ENCODE assay signal across 8 mouse cellular contexts in the genomic region with DNA sequence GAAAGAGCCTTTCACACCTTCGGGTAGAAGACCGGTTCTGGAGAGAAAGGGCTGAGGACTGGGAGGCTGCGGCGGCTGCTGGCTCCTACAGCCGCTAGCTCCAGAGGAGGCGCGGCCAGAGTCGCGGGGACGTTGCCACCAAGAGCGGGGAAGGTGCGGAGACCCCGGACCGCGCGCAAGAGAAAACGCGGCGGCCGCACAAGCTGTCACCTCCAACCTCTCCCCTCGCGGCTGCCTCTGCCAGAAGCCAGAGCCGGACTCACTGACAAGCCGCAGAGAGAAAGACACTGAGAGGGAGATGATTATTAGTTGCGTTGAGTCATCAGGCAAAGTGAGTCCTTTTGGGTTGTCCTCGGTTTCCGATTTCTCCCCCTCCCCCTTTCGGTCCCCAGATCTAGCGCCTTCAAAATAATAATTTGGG. TPM values are rescaled to one million over a fixed set of nuclear protein-coding genes. Genes with fewer than 3 reads are reported as not detected.
A peak's percentile ranks its signal among the peaks of the same experiment; 100 is the strongest.
DNase-seq lines count a peak whose midpoint lies in the region; ATAC-seq and TF ChIP-seq lines count a peak whose summit lies in the region.

No protein-coding gene starts in this region.

- peak overlapping the region; percentile 96 for H3K4me2 ChIP-seq in lung, embryonic 14.5 days
- H3K4me2 ChIP-seq in hindbrain, embryonic 13.5 days = peak overlapping the region; percentile 97

- DNase-seq in lung, embryonic 14.5 days = peak; percentile 34
- no peak for DNase-seq in lung, postnatal 10 days
- no peak for DNase-seq in urinary bladder, postnatal 14 days (ENCODE audit: low spot score)
- DNase-seq in c-Kit-positive CD71-positive TER-119-positive erythroid progenitor cells, embryonic 14.5 days (ENCODE audit: low spot score) = no peak
- no peak for DNase-seq in ovary, postnatal 14 days (ENCODE audit: low spot score)

- H3K27me3 ChIP-seq in lung, embryonic 14.5 days (ENCODE audit: insufficient read depth, low read length) = peaks cover 48% of the 10 kb centered on the region
- H3K27me3 ChIP-seq in hindbrain, embryonic 13.5 days = peaks cover 61% of the 10 kb centered on the region

- H3K4me1 ChIP-seq in lung, embryonic 14.5 days (ENCODE audit: insufficient read depth) = peaks cover 3% of the 10 kb centered on the region; the same call in 1 of the 2 replicates
- peaks cover 7% of the 10 kb centered on the region for H3K4me1 ChIP-seq in brown adipose tissue, adult 24 weeks (ENCODE audit: control insufficient read depth, insufficient read depth, insufficient read length, low read length)
- H3K4me1 ChIP-seq in hindbrain, embryonic 13.5 days (replicated peaks) = peaks cover 39% of the 10 kb centered on the region

- no peak for TF ChIP-seq CTCF in lung, embryonic 14.5 days (IDR thresholded peaks at IDR 0.05; ENCODE audit: low read depth)

- ATAC-seq in lung, embryonic 14.5 days (ENCODE audit: insufficient read depth) = no peak
- ATAC-seq in hindbrain, embryonic 13.5 days (ENCODE audit: low FRiP score) = peak; percentile 17; the same call in 1 of the 2 replicates

- H3K9me3 ChIP-seq in lung, embryonic 14.5 days (ENCODE audit: low read depth, low read length) = no peaks in the 10 kb centered on the region
- H3K9me3 ChIP-seq in hindbrain, embryonic 13.5 days = no peaks in the 10 kb centered on the region

- peak overlapping the region; percentile 71 for H3K4me3 ChIP-seq in lung, embryonic 14.5 days (ENCODE audit: low read depth, low read length)
- peak overlapping the region; percentile 56 for H3K4me3 ChIP-seq in brown adipose tissue, adult 24 weeks (ENCODE audit: insufficient read depth, low read depth, low read length)
- H3K4me3 ChIP-seq in hindbrain, embryonic 13.5 days = peak overlapping the region; percentile 72
- peak overlapping the region; percentile 13; the same call in 1 of the 2 replicates for H3K4me3 ChIP-seq in macrophage (ENCODE audit: inconsistent target)

- no peak overlapping the region for H3K27ac ChIP-seq in lung, embryonic 14.5 days (ENCODE audit: low read depth)
- no peak overlapping the region for H3K27ac ChIP-seq in brown adipose tissue, adult 24 weeks (replicated peaks; ENCODE audit: low read depth, low read length)
- H3K27ac ChIP-seq in hindbrain, embryonic 13.5 days = no peak overlapping the region
- H3K27ac ChIP-seq in macrophage = no peak overlapping the region

- WGBS in lung, embryonic 14.5 days = 3% methylated on average over 17 of the region's 29 CpGs
- WGBS in hindbrain, embryonic 13.5 days = under 1% methylated on average over 29 of the region's 29 CpGs
- 1% methylated on average over 29 of the region's 29 CpGs for WGBS in macrophage (ENCODE audit: missing documents)

- no peaks in the 10 kb centered on the region for H3K79me2 ChIP-seq in macrophage (ENCODE audit: inconsistent target)

- no peaks in the 10 kb centered on the region for H3K36me3 ChIP-seq in lung, embryonic 14.5 days (ENCODE audit: insufficient read depth)
- no peaks in the 10 kb centered on the region for H3K36me3 ChIP-seq in hindbrain, embryonic 13.5 days
- no peaks in the 10 kb centered on the region for H3K36me3 ChIP-seq in macrophage (ENCODE audit: inconsistent target)

- no peak overlapping the region for H3K9ac ChIP-seq in lung, embryonic 14.5 days
- peak overlapping the region; percentile 75 for H3K9ac ChIP-seq in hindbrain, embryonic 13.5 days

RNA-seq across cellular contexts. Expression of gene Satb2, which starts 7.0 kb away (rescaled TPM):
- 0.61 and 0.79 TPM in 2 replicates for polyA plus RNA-seq in lung, embryonic 14.5 days (2014; fragmentation: Nextera tagmentation; extraction: Ambion mirVana)
- 0.32 and 1.4 TPM in 2 replicates for polyA plus RNA-seq in brown adipose tissue, adult 24 weeks (2012; ENCODE audit: insufficient read depth, insufficient read length, missing spikeins)
- 0.87 and 1.1 TPM in 2 replicates for polyA plus RNA-seq in hindbrain, embryonic 13.5 days (2015; fragmentation: Nextera tagmentation; extraction: Ambion mirVana)
- total RNA-seq in macrophage (2018; cell fraction: chromatin; rRNA removed) = 1 to 10 TPM in 22 of 26 experiments, under 1 TPM in 4; 0.55 to 7.8 (median 1.9) TPM
- total RNA-seq in macrophage (2018; cell fraction: cytosol; rRNA removed) = 1 to 10 TPM in 3 of 26 experiments, under 1 TPM in 23; 0.24 to 1.3 (median 0.59) TPM
- 1 to 10 TPM in 15 of 26 experiments, under 1 TPM in 11; 0.29 to 4.8 (median 1.2) TPM for total RNA-seq in macrophage (2018; cell fraction: nucleus; rRNA removed)
- polyA plus RNA-seq in macrophage (2018) = 0.40 to 0.72 TPM (median 0.54 TPM) in 3 replicates

Comparison
In these comparisons a context has a peak if more than half of its experiments do, and no peak if none do; other contexts are left out.
1. H3K4me3 ChIP-seq: peak in every context shown above with its lines; median percentile 72 in hindbrain, embryonic 13.5 days; 71 in lung, embryonic 14.5 days; 56 in brown adipose tissue, adult 24 weeks; 13 in macrophage.